Mouse (Mus musculus) monocyte, adult 2 months (primary cell): ENCODE results near the gene Sh2d6.
"Not testable (repeated sequence)": the region's sequence is repeated elsewhere in the genome, so short reads cannot be mapped to it uniquely, and the experiment has no call there.

Experiments used
- DNase-seq, 2 experiments: peaks; one replicate each; pipeline ENCODE4 v3.0.0; 2022; ENCODE audit warnings: low spot score in 2 of 2, low read depth in 1 of 2

Sh2d6 gene

DNA sequence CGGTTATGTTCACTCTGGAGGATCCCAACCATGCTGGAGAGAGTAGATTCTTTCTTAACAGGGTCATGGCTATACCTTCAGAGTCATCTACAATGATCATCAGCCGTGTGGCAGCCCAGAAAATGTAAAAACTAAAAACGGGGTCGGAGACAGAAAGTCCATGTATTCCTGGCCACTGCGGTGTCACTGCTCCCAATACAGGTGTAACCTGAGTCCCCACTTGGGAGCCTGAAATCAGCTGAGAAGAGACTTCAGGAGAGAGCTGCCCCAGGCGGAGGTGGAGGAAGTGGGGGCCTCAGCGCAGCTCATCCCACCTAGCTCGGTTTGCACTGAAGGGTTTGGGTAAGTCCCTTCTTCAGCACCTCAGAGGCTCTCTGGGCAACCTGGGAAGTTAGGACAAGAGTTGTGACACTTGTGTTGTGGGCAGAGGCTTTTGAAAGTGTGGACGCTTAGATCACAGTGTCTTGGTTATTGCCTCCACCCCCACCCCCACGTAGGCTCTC is 16.5 kb upstream of the Sh2d6 start:
- DNase-seq, result no peak

DNA sequence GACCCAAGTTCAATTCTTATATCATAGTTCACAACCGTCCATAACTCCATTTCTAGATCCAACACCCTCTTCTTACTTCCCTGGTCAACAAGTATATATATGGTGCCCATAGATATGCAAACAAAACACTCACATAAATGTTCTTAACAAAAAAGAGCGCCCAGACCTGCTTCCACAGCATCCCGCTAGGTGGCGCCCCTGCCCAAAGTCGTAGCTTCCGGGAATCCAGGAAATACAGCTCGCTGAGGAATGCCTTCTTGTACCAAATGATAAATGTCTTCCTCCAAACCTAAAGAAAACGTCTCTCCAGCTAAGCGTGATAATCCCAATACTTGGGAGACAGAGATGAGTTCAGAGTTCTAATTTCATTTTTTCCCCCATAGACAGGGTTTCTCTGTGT is 13.7 kb upstream of the Sh2d6 start:
- DNase-seq, result peak; percentile 61 to 75

DNA sequence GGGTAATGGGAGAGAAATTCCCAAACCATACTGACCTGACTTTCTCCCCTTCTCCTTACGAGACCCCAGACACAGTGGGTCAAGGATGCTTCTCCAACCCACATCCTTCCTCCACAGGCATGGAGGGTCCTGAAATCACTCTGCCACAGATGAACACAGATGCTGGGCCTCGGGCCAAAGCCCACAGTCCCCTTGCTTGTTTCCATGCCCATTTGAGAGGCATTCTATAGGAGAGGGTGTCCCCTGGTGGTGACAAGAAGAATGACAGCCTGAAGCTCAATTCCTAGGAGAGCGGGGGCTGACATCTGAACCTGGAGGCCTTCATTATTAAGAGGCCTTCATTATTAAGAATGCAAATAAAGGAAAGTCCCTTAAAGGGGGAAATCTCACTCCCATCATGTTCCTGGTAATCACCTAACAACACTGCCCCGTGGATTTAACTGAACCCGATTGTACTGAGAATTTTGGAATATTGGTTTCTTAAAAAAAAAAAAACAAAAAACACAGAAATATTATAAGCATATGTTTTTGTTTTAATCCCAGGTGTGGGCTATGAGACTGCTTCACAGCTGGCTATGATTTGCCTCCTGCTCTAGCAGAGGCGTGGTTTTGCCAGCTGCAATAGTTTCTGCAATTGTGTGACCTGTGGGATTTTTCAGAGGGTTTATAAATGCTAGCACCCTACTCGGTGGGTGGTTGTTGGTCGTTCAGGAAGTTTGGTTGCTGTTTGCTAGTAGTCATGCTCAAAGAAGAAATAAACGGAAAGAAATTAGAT is 12.7 kb upstream of the Sh2d6 start:
- DNase-seq, result peak in 1 of 2 experiments; percentile 30

DNA sequence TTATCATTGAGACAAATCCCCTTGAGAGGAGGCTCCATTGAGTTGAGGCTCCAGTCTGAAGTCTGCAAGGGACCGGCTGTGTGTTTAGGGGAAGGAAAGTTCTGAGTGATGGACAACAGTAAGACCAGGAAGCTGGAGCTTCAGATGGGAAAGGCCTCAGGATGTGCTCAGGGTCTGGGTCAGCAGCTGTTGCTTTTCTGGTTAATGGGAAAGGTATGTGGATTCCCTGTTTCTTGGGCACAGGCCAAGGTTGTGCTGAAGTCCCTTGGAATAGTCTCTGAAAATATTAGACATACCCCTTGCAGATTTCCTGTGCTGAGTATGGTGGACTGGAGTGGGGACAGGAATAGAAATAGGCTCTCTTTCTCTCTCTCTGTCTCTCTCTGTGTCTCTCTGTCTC is 12.0 kb upstream of the Sh2d6 start:
- DNase-seq, result not testable (repeated sequence)

DNA sequence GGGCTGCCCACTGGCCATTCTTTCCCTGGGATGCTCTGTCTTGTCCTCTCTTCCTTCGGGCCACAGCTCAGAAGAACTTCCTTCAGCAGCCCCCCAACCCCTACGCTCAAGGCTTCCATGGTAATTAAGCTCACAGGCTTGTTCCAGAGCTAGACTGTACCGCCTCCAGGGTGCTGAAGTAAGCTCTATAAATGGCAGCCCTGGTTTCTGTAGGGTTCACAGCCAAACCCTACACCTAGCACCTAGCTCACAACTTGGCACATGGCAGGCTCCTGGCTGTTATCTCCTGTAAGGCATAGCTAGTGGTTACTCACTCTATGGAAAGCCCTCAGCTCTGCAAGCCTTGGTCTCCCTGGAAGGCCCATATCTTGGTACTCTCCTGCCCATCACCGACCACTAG is 11.1 kb upstream of the Sh2d6 start:
- DNase-seq, result no peak

DNA sequence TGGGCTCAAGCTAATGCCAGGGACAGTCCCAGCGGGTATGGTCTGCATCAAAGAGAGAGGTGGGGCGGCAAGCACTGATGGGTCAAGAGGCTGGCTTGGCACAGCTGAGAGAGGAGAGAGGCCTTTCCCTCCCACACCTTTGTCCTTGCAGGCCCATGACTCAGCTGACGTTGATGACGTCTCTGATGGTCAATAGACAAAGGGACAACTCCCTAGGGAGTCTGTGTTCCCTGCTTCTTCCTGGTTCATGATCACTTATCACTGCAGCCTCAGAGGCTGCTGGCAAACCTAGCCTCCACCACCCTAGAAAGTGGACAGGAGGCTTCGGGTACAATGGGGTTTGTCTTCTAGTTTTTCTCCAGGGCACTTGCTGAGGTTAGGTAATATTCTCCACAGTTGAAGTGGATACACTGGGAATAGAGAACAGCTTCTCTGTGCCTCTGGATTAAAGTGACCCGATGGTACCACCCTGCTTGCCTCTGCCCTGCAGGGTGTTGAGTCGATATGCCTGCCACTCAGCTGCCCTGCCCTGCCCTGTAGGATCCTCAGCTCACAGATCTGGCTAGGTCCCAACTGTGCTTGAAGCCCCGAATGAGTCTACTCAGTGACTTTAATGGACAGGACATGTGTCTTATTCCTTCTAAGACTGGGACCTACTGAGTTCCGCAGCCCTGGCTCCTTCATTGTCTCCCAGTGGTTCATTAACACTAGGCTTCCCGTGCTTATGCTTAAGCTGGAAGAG is 7.1 kb upstream of the Sh2d6 start:
- no peak for DNase-seq

DNA sequence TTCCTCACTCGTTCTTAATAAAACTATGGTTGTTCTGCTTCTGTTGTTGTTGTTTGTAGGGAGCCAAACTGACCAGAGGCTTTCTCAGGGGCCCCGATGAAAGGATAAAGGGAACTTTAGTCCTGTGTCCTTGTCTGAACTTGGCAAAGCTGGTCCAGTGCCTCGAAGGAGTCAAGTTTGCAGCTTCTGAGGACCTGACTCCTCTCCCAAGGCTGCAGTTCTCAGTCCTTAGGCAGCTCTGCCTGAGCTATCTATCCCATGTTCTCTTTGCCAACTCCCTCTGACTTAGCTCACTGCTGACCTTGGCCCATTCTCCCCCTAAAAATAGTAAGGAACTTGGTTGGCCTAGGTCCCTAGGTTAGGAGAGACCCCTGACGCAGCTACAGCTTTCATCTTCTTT is 5.6 kb upstream of the Sh2d6 start:
- DNase-seq, result no peak

DNA sequence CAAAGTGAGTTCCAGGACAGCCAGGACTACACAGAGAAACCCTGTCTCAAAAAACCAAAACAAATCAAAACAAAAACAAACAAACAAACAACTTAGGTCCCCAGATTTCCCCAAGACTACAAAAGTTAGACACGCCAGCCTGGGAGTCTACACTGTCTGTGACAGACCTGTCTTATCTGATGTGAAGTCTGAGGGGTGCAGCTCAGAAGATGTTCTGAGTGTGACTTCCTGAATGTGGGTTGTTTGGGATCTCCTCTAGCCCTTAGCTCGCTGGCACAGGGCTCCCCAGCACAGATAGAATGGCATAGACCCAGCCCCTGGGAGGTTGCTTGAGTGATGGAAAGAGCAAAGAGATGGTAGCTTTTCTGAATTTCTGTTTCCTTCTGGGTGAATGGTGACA is 2.7 kb upstream of the Sh2d6 start:
- DNase-seq, result no peak

DNA sequence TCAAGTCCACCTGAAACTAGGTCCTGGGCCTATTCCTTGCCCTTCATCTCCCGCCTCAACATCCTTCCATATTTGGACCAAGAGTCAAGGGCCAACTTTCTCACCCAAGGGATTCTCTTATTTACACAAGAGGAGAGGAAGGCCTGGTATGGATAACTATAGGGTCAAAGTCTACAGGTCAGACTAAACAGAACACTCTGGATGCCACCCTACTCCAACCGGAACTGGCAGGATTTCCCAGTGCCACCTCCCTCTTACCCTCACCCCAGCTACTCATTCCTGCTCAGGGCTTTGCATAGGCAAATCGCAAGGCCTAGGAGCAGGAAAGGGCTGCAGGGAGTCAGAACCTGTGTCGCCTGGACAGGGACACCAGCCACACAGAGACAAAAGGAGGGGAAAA is 1.7 kb upstream of the Sh2d6 start:
- no peak for DNase-seq

DNA sequence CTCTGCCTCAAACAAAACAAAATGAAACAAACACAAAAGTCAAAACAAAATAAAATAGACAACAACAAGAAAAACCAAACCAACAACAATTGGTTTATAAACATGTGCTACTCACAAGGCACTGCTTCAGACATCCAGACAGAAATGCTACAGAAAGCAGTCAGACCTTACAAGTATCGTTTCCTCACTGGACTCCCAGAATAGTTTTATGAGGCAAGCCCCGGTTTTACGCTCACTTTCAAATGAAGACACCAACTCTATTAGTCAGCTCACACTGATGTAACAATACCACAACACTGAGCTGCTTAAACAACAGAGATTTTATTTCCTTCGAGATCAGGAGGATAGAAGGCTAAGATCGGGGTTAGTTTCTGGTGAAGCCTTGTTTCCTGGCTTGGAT is 781 bp upstream of the Sh2d6 start:
- no peak for DNase-seq

DNA sequence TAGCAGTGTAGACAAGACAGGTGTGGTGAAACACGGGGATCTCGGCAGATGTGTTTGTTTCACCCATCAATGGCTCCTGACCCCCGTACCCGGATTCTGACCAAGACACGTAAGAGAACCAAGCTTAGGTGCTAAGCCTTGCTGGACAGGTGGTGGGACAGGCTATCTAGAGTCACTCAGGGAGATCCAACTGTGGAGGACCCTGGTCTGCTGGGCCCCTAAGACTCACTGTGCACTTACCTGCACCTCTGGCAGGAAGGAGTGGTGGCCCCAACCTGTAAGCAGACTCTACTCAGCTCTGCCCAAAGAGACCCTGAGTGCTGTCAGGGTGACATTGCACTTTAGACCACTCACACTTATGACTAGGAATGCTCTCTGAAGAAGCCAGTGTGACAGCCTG is 603 bp downstream of the Sh2d6 start:
- no peak for DNase-seq

DNA sequence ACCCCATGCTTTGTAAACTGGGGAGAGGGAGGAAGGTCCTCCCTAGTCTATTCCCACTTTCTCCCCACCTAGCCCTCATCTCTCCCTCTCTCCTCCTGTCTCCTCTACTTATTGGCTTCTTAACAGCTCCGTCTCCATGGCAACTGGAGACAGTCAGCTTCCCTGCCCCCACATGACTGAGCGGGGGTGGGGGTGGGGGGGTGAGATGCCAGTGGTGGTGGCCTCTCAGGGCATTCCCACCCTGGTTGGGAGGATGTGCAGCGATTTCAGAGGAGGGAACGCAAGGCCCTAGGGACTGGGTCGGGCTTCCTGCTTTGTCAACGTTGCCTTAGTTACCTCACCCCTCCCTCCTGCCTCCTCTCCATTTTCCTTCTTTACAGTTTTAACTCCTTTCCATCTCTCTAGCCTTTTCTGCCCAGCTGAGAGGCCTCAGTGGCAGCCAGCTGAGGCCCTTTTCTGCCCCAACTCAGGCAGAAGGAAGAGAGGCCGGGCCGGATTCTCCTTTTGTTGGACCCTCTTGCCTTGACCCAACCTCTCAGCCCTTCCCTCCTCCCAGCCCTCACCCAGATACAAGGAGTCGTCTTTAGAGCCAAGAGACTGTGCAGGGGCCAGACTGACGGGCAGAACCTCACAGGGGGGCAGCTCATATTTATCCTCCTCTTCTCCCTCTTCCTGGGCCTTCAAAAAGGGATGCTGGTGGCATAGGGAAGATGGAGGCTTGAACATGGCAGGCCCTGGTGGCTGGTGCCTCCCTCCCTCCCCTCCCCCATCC is 1.4 kb downstream of the Sh2d6 start:
- DNase-seq, result no peak

DNA sequence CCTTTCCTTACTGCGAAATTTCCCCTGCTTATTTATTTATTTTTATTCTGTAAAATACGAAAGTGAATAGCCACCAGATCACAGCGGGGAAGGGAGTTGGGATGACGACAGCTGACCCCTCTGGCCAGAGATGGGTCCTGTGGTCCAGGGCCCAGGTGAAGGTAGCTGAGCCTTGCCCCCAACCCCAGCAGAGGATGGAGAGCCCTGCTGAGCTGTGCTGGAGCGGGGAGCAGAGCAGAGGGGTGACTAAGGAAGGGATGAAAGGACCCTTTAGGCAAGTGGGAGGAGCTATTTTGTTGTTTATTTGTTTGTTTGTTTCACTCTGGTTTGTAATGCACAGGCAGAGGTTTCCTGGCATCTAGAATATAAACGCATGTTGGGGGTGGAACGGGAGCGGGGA is 2.2 kb downstream of the Sh2d6 start:
- DNase-seq, result no peak

DNA sequence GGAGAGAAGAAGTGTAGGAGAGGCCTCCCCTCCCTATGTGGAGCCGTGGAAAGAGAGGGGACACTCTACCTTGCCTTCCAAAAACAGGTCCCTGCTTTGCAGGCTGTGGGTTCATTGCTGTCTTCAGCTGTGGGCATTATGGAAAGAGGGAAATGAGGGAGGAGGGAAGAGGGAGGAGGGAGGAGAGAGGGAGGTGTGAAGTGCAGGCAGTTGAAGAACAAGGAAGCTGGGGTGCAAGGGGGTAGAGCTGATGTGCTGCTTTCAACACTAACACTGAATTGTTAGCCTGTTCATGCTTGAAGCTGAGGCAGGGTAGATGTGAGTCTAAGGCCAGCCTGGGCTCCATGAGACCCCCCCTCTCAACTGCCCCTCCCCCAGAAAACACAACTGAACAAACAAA is 2.7 kb downstream of the Sh2d6 start:
- no peak for DNase-seq

DNA sequence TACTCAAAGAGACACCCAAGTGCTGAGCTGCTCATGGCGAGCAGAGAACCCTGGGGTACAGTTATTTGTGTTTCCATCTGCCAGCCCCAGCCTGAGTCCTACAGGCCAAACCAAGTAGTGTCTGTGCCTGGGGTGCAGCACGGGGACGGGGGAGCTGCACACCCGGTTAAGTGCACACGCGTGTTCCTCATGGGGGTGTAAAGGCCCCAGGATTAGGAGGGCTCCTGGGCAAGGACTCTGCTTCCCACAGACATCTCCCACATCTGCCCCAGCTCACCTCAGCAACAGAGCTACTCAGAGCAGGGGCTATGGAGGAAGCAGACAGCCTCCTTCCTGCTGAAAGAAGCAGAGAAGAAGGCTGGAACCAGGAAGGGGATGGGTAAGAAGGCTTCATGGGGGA is 5.9 kb downstream of the Sh2d6 start:
- no peak for DNase-seq

DNA sequence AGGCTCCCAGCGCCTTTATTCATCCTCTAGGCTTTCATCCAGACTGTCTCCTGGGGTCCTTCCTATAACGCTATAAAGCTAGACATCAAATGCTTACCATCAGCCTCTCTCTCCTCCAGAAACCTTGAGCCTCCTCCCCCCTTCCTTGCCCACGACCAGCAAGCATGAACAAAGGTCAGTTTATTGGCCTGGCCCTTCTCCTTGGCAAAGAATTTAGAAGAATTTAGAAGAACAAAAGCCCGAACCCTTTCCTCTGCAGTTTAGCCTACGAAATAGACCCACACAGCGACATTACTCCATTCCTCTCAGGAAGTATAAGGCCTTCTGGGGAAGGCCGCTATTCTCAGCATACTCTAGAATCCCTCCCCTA is 8.5 kb downstream of the Sh2d6 start:
- DNase-seq, result no peak

DNA sequence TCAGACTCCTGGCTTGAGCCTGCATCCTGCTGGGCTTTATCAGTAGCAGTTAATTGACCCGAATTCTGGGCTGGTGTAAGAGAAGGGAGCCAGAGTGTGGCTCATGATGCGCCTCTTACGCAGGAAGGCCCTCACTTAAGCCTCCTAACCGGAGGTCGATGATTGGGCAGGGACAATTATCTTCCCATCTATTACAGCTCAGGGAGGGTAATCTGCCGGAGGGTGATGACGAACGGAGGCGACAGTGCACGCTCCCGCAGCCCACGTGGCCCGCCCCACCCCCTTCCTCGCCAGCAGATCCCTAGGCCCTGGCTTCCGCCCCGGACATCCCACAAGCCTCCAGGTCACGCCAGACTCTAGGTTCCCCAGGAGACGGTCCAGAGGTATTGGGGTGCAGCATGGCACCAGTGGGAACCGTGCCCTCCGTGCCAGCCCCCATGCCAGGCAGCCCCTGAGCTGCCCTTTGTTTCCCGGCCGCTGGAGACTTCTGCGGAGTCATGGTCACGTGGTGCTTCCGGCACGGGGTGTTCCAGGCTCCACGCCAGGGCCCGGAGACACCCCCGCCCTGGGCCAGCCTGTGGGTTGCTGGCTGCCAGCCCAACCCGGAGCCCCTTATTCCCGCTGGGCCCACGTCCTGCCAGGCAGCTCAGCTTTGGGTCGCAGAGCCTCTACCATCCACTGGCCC is 9.0 kb downstream of the Sh2d6 start:
- DNase-seq, result peak; percentile 42 to 73

DNA sequence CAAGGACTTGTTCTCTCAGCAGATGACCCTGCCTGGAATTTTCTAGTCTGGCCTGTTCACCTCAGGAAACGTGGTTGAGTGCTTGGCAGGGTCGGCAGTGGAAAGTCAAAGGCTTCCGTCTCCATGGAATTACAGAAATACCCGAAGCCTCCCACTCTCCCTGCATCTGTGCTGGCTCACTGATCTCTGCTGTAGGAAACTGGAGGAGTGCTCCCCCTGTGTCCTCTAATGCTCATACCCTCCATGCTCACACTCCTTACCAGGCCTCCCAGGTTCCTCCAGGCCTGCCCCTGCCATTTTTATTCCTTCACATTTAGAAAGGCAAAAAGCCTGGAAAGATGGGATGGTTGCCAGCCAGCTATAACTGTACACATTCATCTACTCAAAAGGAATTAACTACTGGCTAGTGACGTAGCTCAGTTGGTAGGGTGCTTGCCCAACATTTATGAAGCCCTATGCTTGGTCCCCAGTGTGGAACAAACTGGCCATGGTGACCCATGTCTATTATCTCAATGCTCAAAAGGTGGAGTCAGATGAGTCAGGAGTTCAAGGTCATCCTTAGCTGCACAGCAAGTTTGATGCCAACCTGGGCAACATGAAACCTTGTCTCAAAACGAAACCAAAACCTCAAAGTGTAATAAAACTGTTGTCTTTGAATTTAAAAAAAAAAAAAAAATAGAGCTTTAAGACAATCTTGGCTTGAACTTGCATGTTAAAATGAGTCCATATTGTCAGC is 10.7 kb downstream of the Sh2d6 start:
- no peak for DNase-seq

DNA sequence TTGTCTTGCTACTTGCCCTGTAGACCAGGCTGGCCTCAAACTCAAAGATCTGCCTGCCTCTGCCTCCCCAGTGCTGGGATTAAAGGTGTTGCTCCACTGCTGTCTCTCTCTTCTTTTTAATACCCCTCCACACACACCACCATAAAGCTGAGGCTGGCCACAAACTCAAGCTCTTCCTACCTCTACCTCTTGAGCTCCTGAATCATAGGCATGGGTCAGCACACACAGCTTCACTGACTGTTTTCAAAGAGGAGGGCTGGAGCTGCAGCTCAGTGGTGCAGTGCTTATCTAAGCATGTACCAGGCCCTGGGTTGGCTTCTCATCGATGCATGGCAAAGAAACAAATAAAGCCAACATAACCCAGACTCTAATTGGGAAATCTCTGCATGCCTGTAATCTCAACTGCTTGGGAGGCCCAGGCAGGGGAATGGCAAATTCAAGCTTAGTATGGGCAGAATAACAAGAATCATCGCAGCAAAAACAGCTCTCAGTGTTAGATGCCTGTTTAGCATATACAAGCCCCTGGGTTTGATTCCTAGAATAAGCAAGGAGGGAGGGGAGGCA is 11.6 kb downstream of the Sh2d6 start:
- no peak for DNase-seq

DNA sequence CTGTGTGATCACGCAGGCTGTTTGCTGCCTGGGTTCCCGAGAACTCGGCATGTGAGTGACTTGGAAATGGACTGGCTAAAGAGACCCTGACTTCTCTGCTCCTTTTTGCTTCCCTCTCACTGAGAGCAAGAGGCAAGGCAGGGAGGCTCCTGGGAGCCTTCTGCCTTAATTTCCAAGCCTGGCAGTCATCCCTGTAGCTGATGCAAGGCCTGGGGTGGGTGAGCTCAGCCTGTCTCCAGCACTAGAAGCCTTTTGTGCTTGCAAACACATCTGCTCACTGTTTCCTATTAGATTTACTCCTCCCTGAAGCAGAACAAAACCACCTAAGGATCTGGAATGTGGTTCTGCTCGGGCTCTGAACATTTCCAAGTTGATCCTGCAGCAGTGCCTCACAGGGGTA is 12.9 kb downstream of the Sh2d6 start:
- no peak for DNase-seq
